Mouse (Mus musculus): ENCODE measurements around the gene Nutf2. TPM values are rescaled to one million over a fixed set of nuclear protein-coding genes. Genes with fewer than 3 reads are reported as not detected.
"Not testable (repeated sequence)": the region's sequence is repeated elsewhere in the genome, so short reads cannot be mapped to it uniquely, and the experiment has no call there.

Gene Nutf2
- polyA plus RNA-seq, 1 experiment from 2014 or later = 177 TPM

GRCm38 (mm10) chr8:105833740-105834139 lies 26.6 kb upstream of the Nutf2 start:
- not testable (repeated sequence) for H3K27ac ChIP-seq (replicated peaks); H3K9me3 ChIP-seq; H3K36me3 ChIP-seq; H3K4me2 ChIP-seq; ATAC-seq (ENCODE audit: extremely low read depth, insufficient number of reproducible peaks, low FRiP score, low TSS enrichment); H3K4me3 ChIP-seq; H3K9ac ChIP-seq; H3K27me3 ChIP-seq (replicated peaks); H3K4me1 ChIP-seq
- WGBS = 75% methylated on average over 2 of the region's 2 CpGs

- peaks cover 7% of the 10 kb centered on the region; the same call in 1 of the 2 replicates for H3K27me3 ChIP-seq (replicated peaks)
- no peak overlapping the region for H3K9ac ChIP-seq
- 30% methylated on average over 11 of the region's 11 CpGs for WGBS
- no peak for ATAC-seq (ENCODE audit: extremely low read depth, insufficient number of reproducible peaks, low FRiP score, low TSS enrichment)
- H3K36me3 ChIP-seq = no peaks in the 10 kb centered on the region
- H3K9me3 ChIP-seq = no peaks in the 10 kb centered on the region
- H3K4me1 ChIP-seq = no peaks in the 10 kb centered on the region
- H3K4me2 ChIP-seq = no peak overlapping the region
- H3K4me3 ChIP-seq = no peak overlapping the region
- no peak overlapping the region for H3K27ac ChIP-seq (replicated peaks)
Measured at GRCm38 (mm10) chr8:105835318-105835717, 25.1 kb upstream of the Nutf2 start.

GRCm38 (mm10) chr8:105836991-105837390 lies 23.4 kb upstream of the Nutf2 start:
- Histone ChIP-seq H3K4me2 (no peak overlapping the region), H3K4me3 (no peak overlapping the region), H3K27me3 (replicated peaks) (0 out of 2 replicates have a peak, but pooled peaks cover 7% of the 10 kb centered on the region), H3K36me3 (peaks cover 8% of the 10 kb centered on the region; the same call in 1 of the 2 replicates), H3K27ac (replicated peaks) (no peak overlapping the region), H3K9me3 (no peaks in the 10 kb centered on the region), H3K9ac (no peak overlapping the region), H3K4me1 (no peaks in the 10 kb centered on the region)
- WGBS = 81% methylated on average over 6 of the region's 6 CpGs
- ATAC-seq (ENCODE audit: extremely low read depth, insufficient number of reproducible peaks, low FRiP score, low TSS enrichment) = no peak

- no peaks in the 10 kb centered on the region for H3K4me1 ChIP-seq
- H3K36me3 ChIP-seq = peaks cover 26% of the 10 kb centered on the region
- H3K4me3 ChIP-seq = no peak overlapping the region
- no peak overlapping the region for H3K27ac ChIP-seq (replicated peaks)
- no peaks in the 10 kb centered on the region for H3K9me3 ChIP-seq
- 0 out of 2 replicates have a peak, but pooled peaks cover 7% of the 10 kb centered on the region for H3K27me3 ChIP-seq (replicated peaks)
- no peak overlapping the region for H3K9ac ChIP-seq
- no peak for ATAC-seq (ENCODE audit: extremely low read depth, insufficient number of reproducible peaks, low FRiP score, low TSS enrichment)
- H3K4me2 ChIP-seq = no peak overlapping the region
- 87% methylated on average over 5 of the region's 5 CpGs for WGBS
Measured at GRCm38 (mm10) chr8:105839209-105839608, 21.2 kb upstream of the Nutf2 start.

GRCm38 (mm10) chr8:105846678-105847077 lies 13.7 kb upstream of the Nutf2 start:
- 67% methylated on average over 11 of the region's 11 CpGs for WGBS

GRCm38 (mm10) chr8:105850014-105850413 lies 10.4 kb upstream of the Nutf2 start:
- peaks cover 21% of the 10 kb centered on the region for H3K4me1 ChIP-seq
- H3K4me3 ChIP-seq = peak overlapping the region; percentile 36; the same call in 1 of the 2 replicates
- peak overlapping the region; percentile 83 for H3K4me2 ChIP-seq
- H3K27ac ChIP-seq (replicated peaks) = no peak overlapping the region
- H3K9ac ChIP-seq = no peak overlapping the region
- H3K36me3 ChIP-seq = peaks cover 45% of the 10 kb centered on the region
- no peaks in the 10 kb centered on the region for H3K9me3 ChIP-seq
- no peaks in the 10 kb centered on the region for H3K27me3 ChIP-seq (replicated peaks)
- WGBS = 73% methylated on average over 4 of the region's 4 CpGs
- ATAC-seq (ENCODE audit: extremely low read depth, insufficient number of reproducible peaks, low FRiP score, low TSS enrichment) = no peak

More at GRCm38 (mm10) chr8:105846678-105847077, 13.7 kb upstream of the Nutf2 start:
- H3K27ac ChIP-seq (replicated peaks) = peak overlapping the region; percentile 65
- peaks cover 15% of the 10 kb centered on the region for H3K4me1 ChIP-seq
- no peak overlapping the region for H3K4me3 ChIP-seq
- no peaks in the 10 kb centered on the region for H3K9me3 ChIP-seq
- no peaks in the 10 kb centered on the region for H3K27me3 ChIP-seq (replicated peaks)
- H3K36me3 ChIP-seq = peaks cover 74% of the 10 kb centered on the region
- ATAC-seq (ENCODE audit: extremely low read depth, insufficient number of reproducible peaks, low FRiP score, low TSS enrichment) = 0 out of 2 replicates have a peak, but pooled peaks have one; percentile 40
- peak overlapping the region; percentile 33; the same call in 1 of the 2 replicates for H3K9ac ChIP-seq
- H3K4me2 ChIP-seq = peak overlapping the region; percentile 30; the same call in 1 of the 2 replicates

- 73% methylated on average over 7 of the region's 7 CpGs for WGBS
- Histone ChIP-seq H3K4me3 (peak overlapping the region; percentile 36), H3K4me1 (peaks cover 21% of the 10 kb centered on the region), H3K27me3 (replicated peaks) (no peaks in the 10 kb centered on the region), H3K4me2 (peak overlapping the region; percentile 83), H3K27ac (replicated peaks) (no peak overlapping the region), H3K9me3 (no peaks in the 10 kb centered on the region), H3K9ac (peak overlapping the region; percentile 57), H3K36me3 (peaks cover 39% of the 10 kb centered on the region)
- no peak for ATAC-seq (ENCODE audit: extremely low read depth, insufficient number of reproducible peaks, low FRiP score, low TSS enrichment)
Measured at GRCm38 (mm10) chr8:105850611-105851010, 9.8 kb upstream of the Nutf2 start.

- Histone ChIP-seq H3K9ac (peak overlapping the region; percentile 91), H3K4me3 (peak overlapping the region; percentile 80), H3K4me2 (peak overlapping the region; percentile 83), H3K27ac (replicated peaks) (peak overlapping the region; percentile 74), H3K27me3 (replicated peaks) (no peaks in the 10 kb centered on the region), H3K4me1 (peaks cover 26% of the 10 kb centered on the region), H3K36me3 (peaks cover 29% of the 10 kb centered on the region), H3K9me3 (no peaks in the 10 kb centered on the region)
- WGBS = under 1% methylated on average over 34 of the region's 34 CpGs
- peak; percentile 60; the same call in 1 of the 2 replicates for ATAC-seq (ENCODE audit: extremely low read depth, insufficient number of reproducible peaks, low FRiP score, low TSS enrichment)
Measured at GRCm38 (mm10) chr8:105851651-105852143, 8.7 kb upstream of the Nutf2 start.

- H3K9me3 ChIP-seq = no peaks in the 10 kb centered on the region
- H3K4me1 ChIP-seq = peaks cover 32% of the 10 kb centered on the region
- WGBS = 74% methylated on average over 12 of the region's 12 CpGs
- H3K27me3 ChIP-seq (replicated peaks) = no peaks in the 10 kb centered on the region
- no peak overlapping the region for H3K9ac ChIP-seq
- H3K27ac ChIP-seq (replicated peaks) = 0 out of 2 replicates have a peak overlapping the region, but pooled peaks have one; percentile 10
- ATAC-seq (ENCODE audit: extremely low read depth, insufficient number of reproducible peaks, low FRiP score, low TSS enrichment) = no peak
- H3K4me3 ChIP-seq = peak overlapping the region; percentile 80
- peaks cover 26% of the 10 kb centered on the region for H3K36me3 ChIP-seq
- H3K4me2 ChIP-seq = peak overlapping the region; percentile 83
Measured at GRCm38 (mm10) chr8:105852146-105852729, 8.1 kb upstream of the Nutf2 start.

GRCm38 (mm10) chr8:105853178-105853577 lies 7.2 kb upstream of the Nutf2 start, which contains the start of gene Cenpt:
Cenpt (minus strand) TSS chr8:105853278.
- ATAC-seq (ENCODE audit: extremely low read depth, insufficient number of reproducible peaks, low FRiP score, low TSS enrichment) = no peak
- Histone ChIP-seq H3K4me3 (peak within 1 kb of the TSS; percentile 80), H3K27me3 (replicated peaks) (no peaks in the 10 kb centered on the region), H3K4me2 (peak within 1 kb of the TSS; percentile 83), H3K4me1 (peaks cover 41% of the 10 kb centered on the region), H3K9ac (no peak within 1 kb of the TSS), H3K36me3 (peaks cover 21% of the 10 kb centered on the region), H3K9me3 (no peaks in the 10 kb centered on the region), H3K27ac (replicated peaks) (0 out of 2 replicates have a peak within 1 kb of the TSS, but pooled peaks have one; percentile 10)
- 83% methylated on average over 3 of the region's 3 CpGs for WGBS

- H3K4me3 ChIP-seq = peak overlapping the region; percentile 88
Measured at GRCm38 (mm10) chr8:105854303-105854702, 6.1 kb upstream of the Nutf2 start.

More at GRCm38 (mm10) chr8:105854303-105854702, 6.1 kb upstream of the Nutf2 start:
- Histone ChIP-seq H3K36me3 (peaks cover 20% of the 10 kb centered on the region), H3K9ac (peak overlapping the region; percentile 95), H3K9me3 (no peaks in the 10 kb centered on the region), H3K27me3 (replicated peaks) (no peaks in the 10 kb centered on the region), H3K4me1 (peaks cover 52% of the 10 kb centered on the region), H3K4me2 (peak overlapping the region; percentile 91), H3K27ac (replicated peaks) (peak overlapping the region; percentile 88; the same call in 1 of the 2 replicates)
- ATAC-seq (ENCODE audit: extremely low read depth, insufficient number of reproducible peaks, low FRiP score, low TSS enrichment) = no peak
- WGBS = 26% methylated on average over 8 of the region's 8 CpGs

Data from heart, embryonic 13.5 days (tissue).